Mouse (Mus musculus) hematopoietic stem cell, adult 5-6 weeks (primary cell): Measurements from ENCODE around the gene Gm20918. TPM values are rescaled to one million over a fixed set of nuclear protein-coding genes. Genes with fewer than 3 reads are reported as not detected.
"Not testable (repeated sequence)": the region's sequence is repeated elsewhere in the genome, so short reads cannot be mapped to it uniquely, and the experiment has no call there.

ENCODE experiments used
- ATAC-seq, 2 experiments: fragments of 125-278 bp in 1 of 2; replicated peaks in 1 of 2; 2 replicates each; pipeline ENCODE4 v1.8.0; 2016 to 2017; ENCODE audit warnings: inconsistent platforms in 2 of 2, mild to moderate bottlenecking in 2 of 2, moderate number of reproducible peaks in 2 of 2, low read depth in 1 of 2, moderate TSS enrichment in 1 of 2; ENCODE audit not compliant: low FRiP score in 2 of 2, poor library complexity in 2 of 2, severe bottlenecking in 2 of 2, insufficient read depth in 1 of 2, low TSS enrichment in 1 of 2
- total RNA-seq: library from RNA; stranded (forward); fragments of 172-1452, 232-1000 nt; gene quantifications from 2 replicates; pipeline ENCODE4 v1.2.3, GENCODE M21; 2017

Gm20918 gene
- total RNA-seq = not detected in 2 replicates

DNA sequence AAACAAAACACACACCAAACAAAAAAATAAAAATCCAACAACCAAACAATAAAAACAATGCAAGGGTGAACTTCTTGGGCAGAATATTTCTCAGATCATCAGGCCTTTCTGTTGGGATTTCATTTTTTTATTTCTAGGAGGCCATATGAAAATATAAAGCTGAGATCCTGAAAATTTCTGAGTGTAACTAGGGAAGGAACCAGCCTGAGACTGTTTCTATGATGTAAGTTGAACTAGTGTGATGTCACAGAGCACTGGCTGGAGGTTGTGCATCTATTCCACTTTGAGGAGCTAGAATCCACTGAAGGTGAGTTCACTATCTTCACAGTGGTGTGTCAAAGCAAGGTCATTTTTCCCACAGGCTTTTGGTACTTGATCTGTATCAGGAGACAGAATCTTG is at the start of gene Gm20918:
Gm20918 (plus strand) TSS at position 301 of the 400 bp plus-strand sequence.
- ATAC-seq = not testable (repeated sequence)

Other genes with a start within 250 kb of the Gm20918 start
- gene Gm21820, start 205.5 kb downstream of the Gm20918 start, total RNA-seq = not detected in 2 replicates